Mouse (Mus musculus): ENCODE data around the gene Amdhd1. TPM values are rescaled to one million over a fixed set of nuclear protein-coding genes. Genes with fewer than 3 reads are reported as not detected.

The Amdhd1 gene
- total RNA-seq, 2 experiments from 2014 or later, result not detected

DNA sequence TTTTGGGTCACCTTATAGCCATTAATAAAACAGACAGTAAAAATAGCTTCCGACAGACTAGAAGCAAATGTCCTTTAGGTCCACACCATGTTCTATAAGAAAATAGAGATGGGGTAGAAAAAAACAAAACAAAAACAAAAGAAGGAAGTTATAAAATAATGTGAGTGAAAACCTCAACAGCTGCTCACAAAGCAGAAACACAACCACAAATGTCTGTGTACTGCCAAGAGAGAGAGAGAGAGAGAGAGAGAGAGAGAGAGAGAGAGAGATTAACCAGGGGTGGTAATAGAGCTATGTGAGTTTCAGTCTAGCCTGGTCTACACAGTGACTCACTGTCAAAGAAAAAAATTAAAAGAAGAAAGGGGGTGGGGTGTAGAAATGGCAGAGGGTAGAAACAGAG is 1.8 kb upstream of the Amdhd1 start:
- ATAC-seq (replicated peaks; ENCODE audit: low FRiP score, low TSS enrichment, poor library complexity, severe bottlenecking), result no peak

DNA sequence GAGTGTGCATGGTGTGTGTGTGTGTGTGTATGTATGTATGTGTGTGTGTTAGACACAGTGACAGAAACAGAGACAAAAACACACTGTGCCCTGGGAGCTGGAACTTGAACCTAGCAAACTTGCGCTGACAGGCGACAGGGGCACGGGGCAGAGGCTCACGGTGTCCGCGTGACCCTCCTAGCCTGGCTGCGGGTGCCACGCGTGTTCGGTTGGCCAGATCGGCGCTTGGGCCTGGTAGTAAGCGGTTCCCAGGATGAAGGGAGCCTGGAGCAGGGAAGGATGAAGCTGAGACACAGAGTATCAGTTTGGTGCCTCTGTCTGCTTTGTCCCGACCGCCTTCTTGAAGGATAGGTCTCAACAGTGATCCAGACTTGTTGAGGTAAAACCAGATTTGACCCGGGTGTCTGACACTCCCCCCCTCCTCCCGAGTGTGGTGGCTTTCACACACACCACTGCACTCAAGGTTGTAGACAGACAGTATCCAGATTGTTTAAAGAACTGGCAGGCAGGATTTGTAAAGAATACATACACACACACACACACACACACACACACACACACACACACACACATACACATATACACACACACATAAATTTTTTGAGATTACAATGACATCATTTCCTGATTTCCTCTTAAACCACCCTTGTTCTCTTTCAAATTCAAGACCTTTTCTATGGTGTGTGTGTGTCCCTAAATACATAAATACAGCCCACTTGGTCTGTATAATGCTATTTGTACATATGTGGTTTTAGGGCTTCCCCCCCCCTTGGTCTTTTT is 788 bp upstream of the Amdhd1 start, which contains the start of gene Ccdc38:
Ccdc38 (plus strand) TSS at position 202 of the 780 bp plus-strand sequence.
- ATAC-seq (replicated peaks; ENCODE audit: low FRiP score, low TSS enrichment, poor library complexity, severe bottlenecking), result peak; percentile 31

DNA sequence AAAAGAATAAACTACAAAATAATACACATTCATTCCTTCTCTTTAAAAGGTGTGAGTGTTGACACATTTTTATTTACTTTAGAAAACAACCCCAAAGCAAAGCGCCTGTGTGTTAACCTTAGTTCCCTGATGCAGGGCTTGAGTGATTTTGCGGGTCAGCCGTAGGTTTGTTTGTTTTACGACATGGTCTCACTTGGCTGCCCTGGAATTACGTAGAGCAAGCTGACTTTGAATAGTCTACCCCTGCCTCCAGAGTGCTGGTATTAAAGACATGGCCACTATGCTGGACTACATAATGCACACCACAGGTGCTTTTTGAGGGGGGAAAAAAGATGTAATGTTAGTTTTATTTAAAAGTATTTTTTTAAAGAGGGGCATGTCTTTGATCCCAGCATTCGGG is 1.0 kb downstream of the Amdhd1 start:
- ATAC-seq (replicated peaks; ENCODE audit: low FRiP score, low TSS enrichment, poor library complexity, severe bottlenecking), result no peak

DNA sequence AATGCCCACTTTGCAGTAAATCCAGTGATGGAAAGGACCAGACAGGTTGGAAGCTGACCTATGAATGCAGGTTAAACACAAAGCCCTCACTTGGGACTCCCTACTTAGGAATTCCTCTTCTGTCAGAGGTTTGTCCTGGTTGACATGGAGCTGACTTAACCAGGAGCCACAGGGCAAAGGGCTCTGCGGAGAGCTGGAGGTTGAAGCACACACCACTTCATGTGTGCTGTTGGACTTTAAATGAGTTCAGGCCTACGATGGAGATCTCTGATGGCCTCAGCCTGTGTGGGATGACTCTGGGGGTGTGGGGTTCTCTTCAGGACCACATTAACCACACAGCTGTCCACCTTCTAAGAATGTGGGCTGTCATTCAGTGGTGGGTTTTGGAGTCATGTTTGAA is 1.5 kb downstream of the Amdhd1 start:
- ATAC-seq (replicated peaks; ENCODE audit: low FRiP score, low TSS enrichment, poor library complexity, severe bottlenecking), result no peak

GRCm38 (mm10) chr10:93525329-93525728 is 14.5 kb downstream of the Amdhd1 start:
- ATAC-seq (replicated peaks; ENCODE audit: low FRiP score, low TSS enrichment, poor library complexity, severe bottlenecking), result no peak

- ATAC-seq (replicated peaks; ENCODE audit: low FRiP score, low TSS enrichment, poor library complexity, severe bottlenecking), result no peak
Observed at GRCm38 (mm10) chr10:93520994-93521393, 18.8 kb downstream of the Amdhd1 start.

GRCm38 (mm10) chr10:93519756-93520155 is 20.1 kb downstream of the Amdhd1 start:
- ATAC-seq (replicated peaks; ENCODE audit: low FRiP score, low TSS enrichment, poor library complexity, severe bottlenecking), result no peak

- no peak for ATAC-seq (replicated peaks; ENCODE audit: low FRiP score, low TSS enrichment, poor library complexity, severe bottlenecking)
Observed at GRCm38 (mm10) chr10:93519159-93519558, 20.7 kb downstream of the Amdhd1 start.

GRCm38 (mm10) chr10:93518620-93519019 is 21.2 kb downstream of the Amdhd1 start:
- ATAC-seq (replicated peaks; ENCODE audit: low FRiP score, low TSS enrichment, poor library complexity, severe bottlenecking), result no peak

GRCm38 (mm10) chr10:93518186-93518585 is 21.6 kb downstream of the Amdhd1 start:
- no peak for ATAC-seq (replicated peaks; ENCODE audit: low FRiP score, low TSS enrichment, poor library complexity, severe bottlenecking)

GRCm38 (mm10) chr10:93517754-93518153 is 22.1 kb downstream of the Amdhd1 start:
- no peak for ATAC-seq (replicated peaks; ENCODE audit: low FRiP score, low TSS enrichment, poor library complexity, severe bottlenecking)

- ATAC-seq (replicated peaks; ENCODE audit: low FRiP score, low TSS enrichment, poor library complexity, severe bottlenecking), result no peak
Observed at GRCm38 (mm10) chr10:93515927-93516326, 23.9 kb downstream of the Amdhd1 start.

DNA sequence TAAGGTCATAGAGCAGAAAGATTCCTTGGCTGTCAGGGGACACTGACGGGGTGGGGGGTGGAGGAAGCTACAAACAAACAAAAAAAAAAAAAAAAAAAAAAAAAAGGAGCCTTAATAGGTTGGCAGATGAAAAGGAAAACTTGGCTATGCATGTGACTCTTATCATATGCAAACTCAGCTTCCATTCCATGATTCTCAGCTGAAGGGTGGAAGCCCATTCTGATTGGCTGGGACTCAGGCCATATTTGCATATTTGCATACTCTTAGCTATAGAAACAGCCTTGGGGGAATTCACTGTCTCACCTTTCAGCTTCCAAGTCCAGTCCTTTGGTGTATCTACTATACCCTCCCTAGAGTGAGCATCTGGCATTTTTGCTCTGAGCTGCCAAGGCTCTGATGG is 24.4 kb downstream of the Amdhd1 start:
- peak; percentile 92 for ATAC-seq (replicated peaks; ENCODE audit: low FRiP score, low TSS enrichment, poor library complexity, severe bottlenecking)

- ATAC-seq (replicated peaks; ENCODE audit: low FRiP score, low TSS enrichment, poor library complexity, severe bottlenecking), result no peak
Observed at GRCm38 (mm10) chr10:93509532-93510153, 30.2 kb downstream of the Amdhd1 start.

DNA sequence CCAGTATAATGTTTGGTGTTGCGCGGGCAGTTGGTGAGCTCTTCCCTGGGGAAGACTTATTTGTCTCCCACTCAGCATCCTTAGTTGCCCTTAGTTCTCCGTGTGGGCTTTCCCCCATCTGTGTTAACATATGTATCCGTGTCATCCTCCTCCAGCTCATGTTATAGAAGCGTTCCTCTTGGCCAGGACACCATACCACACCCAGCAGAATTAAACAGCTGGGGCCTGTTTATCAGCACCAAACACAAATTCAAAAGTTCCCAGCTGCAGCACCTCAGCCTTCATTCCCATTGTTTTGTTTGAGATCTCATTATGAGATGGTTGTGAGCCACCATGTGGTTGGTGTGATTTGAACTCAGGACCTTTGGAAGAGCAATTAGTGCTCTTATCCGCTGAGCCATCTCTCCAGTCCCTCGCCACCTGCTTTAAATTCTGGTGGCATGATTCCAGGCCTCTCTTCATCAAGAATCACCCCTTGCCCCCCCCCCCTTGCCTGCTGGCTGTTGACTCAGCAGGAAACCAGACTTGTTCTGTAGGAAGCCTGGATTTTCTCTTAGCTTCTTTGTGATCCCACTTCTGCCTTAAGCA is 31.4 kb downstream of the Amdhd1 start:
- no peak for ATAC-seq (replicated peaks; ENCODE audit: low FRiP score, low TSS enrichment, poor library complexity, severe bottlenecking)

- ATAC-seq (replicated peaks; ENCODE audit: low FRiP score, low TSS enrichment, poor library complexity, severe bottlenecking), result no peak
Observed at GRCm38 (mm10) chr10:93501346-93501745, 38.5 kb downstream of the Amdhd1 start.

DNA sequence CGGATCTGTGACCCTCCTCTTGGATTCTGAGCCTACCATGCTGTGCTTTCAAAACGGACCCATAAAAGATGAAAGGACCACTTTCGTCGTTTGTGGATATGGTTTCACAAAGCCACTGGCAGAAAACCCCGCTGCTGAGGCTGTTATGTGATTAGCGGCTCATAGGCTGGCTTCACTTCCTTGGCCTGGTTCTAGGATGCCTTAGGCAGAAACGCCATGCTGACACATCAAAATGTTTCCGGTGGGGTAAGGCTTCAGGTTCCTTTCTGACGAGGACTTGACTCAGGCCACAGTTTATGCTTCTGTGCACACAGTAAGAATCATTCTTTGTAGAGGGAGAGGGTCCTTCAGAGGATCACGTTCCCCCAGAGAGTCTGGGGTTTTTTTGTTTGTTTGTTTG is 39.0 kb downstream of the Amdhd1 start:
- ATAC-seq (replicated peaks; ENCODE audit: low FRiP score, low TSS enrichment, poor library complexity, severe bottlenecking), result no peak

GRCm38 (mm10) chr10:93490451-93490850 is 49.4 kb downstream of the Amdhd1 start:
- no peak for ATAC-seq (replicated peaks; ENCODE audit: low FRiP score, low TSS enrichment, poor library complexity, severe bottlenecking)

DNA sequence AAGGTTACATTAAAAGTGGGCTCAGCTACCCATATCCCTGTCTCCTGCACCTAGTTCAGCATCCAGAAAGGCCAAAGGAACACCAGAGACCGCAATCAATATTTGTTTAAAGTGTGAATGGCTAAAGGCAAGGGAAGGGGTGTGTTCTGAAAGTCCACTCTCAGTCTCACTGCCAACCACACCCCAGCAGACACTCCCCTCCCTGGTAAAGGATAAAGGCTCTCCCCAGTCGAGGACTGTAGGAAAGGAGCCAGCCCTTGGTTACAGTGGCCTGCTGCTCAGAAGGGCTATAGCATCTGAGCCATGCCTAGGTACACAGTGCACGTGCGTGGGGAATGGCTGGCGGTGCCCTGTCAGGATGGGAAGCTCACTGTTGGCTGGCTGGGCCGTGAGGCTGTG is 51.0 kb downstream of the Amdhd1 start:
- no peak for ATAC-seq (replicated peaks; ENCODE audit: low FRiP score, low TSS enrichment, poor library complexity, severe bottlenecking)

GRCm38 (mm10) chr10:93488066-93488827 is 51.6 kb downstream of the Amdhd1 start, which contains the start of gene Hal:
TSS of gene Hal (plus strand) at chr10:93488768.
- ATAC-seq (replicated peaks; ENCODE audit: low FRiP score, low TSS enrichment, poor library complexity, severe bottlenecking), result no peak
